Mouse (Mus musculus) megakaryocyte, embryonic 14.5 days (primary cell): ENCODE results near the gene Nup35. TPM values are rescaled to one million over a fixed set of nuclear protein-coding genes. Genes with fewer than 3 reads are reported as not detected.

Experiments
- H3K27me3 ChIP-seq: replicated peaks from 2 replicates; pipeline ENCODE3; 2012; ENCODE audit warnings: inconsistent platforms
- H3K36me3 ChIP-seq: replicated peaks from 2 replicates; pipeline ENCODE3; 2012; ENCODE audit warnings: low read length, inconsistent platforms, mixed read lengths
- H3K4me1 ChIP-seq: 2 replicates; pipeline ENCODE4 v1.6.1; 2012; ENCODE audit warnings: inconsistent platforms
- H3K4me3 ChIP-seq: replicated peaks from 2 replicates; pipeline ENCODE3; 2012; ENCODE audit warnings: moderate library complexity, mild to moderate bottlenecking, inconsistent platforms
- H3K9me3 ChIP-seq: 2 replicates; pipeline ENCODE4 v1.6.1; 2012; ENCODE audit warnings: inconsistent platforms
- FLI1 ChIP-seq: IDR thresholded peaks from 2 replicates; pipeline ENCODE4 v1.6.1; 2012; ENCODE audit warnings: low read length, inconsistent platforms, mixed read lengths
- GATA1 ChIP-seq: IDR thresholded peaks from 3 replicates; pipeline ENCODE4 v1.6.1; 2012; ENCODE audit warnings: mixed read lengths, low read length, inconsistent platforms, borderline replicate concordance
- polyA plus RNA-seq: library from polyadenylated mRNA; stranded (reverse); fragments of >175 nt; gene quantifications from 2 replicates; pipeline ENCODE4 v1.2.3, GENCODE M21; 2012; ENCODE audit warnings: low replicate concordance; ENCODE audit not compliant: insufficient read depth

Nup35 gene
- polyA plus RNA-seq, 1 experiment, result 1.1 TPM

DNA sequence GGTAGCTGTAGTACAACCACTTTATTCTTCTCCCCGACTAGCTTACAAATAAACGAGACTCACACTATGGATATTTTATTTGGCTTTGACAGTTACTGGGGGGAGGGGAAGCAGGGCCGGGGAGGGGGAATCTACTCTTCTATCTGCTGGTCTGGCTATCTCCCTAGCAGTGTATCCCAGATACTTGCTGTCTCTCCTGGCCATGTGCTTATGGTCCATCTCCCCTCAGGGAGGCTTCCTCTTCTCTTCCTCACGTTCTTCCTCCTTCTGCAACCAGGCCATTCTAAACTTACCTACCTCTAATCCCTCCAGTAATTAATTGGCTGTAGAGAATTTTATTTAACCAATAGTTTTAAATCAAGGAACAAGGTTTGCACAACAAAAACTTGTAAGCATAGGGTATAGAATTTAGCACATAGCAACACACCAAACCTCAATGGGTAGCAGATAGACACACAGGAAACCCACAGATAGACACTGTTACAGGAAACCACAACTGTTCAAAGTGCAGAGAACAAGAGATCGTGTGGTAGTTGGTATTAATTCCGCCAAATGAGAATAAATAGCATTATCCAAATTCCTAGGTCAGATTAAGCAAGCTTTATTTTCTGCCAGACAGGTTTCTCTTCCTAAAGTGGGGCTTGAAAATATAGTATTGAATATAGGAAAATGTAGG lies 67.5 kb downstream of the Nup35 start:
- peaks cover 24% of the 10 kb centered on the region for H3K27me3 ChIP-seq
- no peaks in the 10 kb centered on the region for H3K9me3 ChIP-seq
- H3K4me3 ChIP-seq, result peak overlapping the region; percentile 78
- no peak for TF ChIP-seq FLI1
- TF ChIP-seq GATA1, result no peak; the same call in 2 of the 3 replicates
- H3K4me1 ChIP-seq, result peaks cover 32% of the 10 kb centered on the region
- H3K36me3 ChIP-seq, result no peaks in the 10 kb centered on the region

GRCm38 (mm10) chr2:80688261-80688660 lies 71.2 kb downstream of the Nup35 start:
- H3K27me3 ChIP-seq, result peaks cover 13% of the 10 kb centered on the region
- peaks cover 21% of the 10 kb centered on the region for H3K4me1 ChIP-seq
- no peak for TF ChIP-seq GATA1
- no peak overlapping the region for H3K4me3 ChIP-seq
- H3K36me3 ChIP-seq, result no peaks in the 10 kb centered on the region
- no peaks in the 10 kb centered on the region for H3K9me3 ChIP-seq

GRCm38 (mm10) chr2:80707429-80707828 lies 90.4 kb downstream of the Nup35 start:
- Histone ChIP-seq H3K36me3 (no peaks in the 10 kb centered on the region), H3K4me3 (no peak overlapping the region), H3K9me3 (no peaks in the 10 kb centered on the region), H3K27me3 (peaks cover 7% of the 10 kb centered on the region), H3K4me1 (no peaks in the 10 kb centered on the region; the same call in 1 of the 2 replicates)
- TF ChIP-seq FLI1, result no peak
- TF ChIP-seq GATA1, result no peak

Other genes starting within 250 kb of the Nup35 start
- 0.76 TPM in 1 of 2 replicates, not detected in the other for gene Frzb, start 169.6 kb upstream of the Nup35 start, polyA plus RNA-seq
- 2.6 and 5.0 TPM in 2 replicates for gene Nckap1, start 35.9 kb upstream of the Nup35 start, polyA plus RNA-seq
- 0.09 TPM in 1 of 2 replicates, not detected in the other for gene Dusp19, start 191 bp upstream of the Nup35 start, polyA plus RNA-seq